Mouse (Mus musculus): ENCODE data around the gene Caprin2.

Gene Caprin2

GRCm38 (mm10) chr6:148838460-148838859 lies 57.6 kb downstream of the Caprin2 start:
- no peak for DNase-seq (ENCODE audit: low spot score)

- DNase-seq (ENCODE audit: low spot score): no peak
Measured at GRCm38 (mm10) chr6:148831728-148832121, 64.3 kb downstream of the Caprin2 start.

GRCm38 (mm10) chr6:148830748-148831727 lies 65.0 kb downstream of the Caprin2 start, which contains the start of gene Ipo8:
TSS of gene Ipo8 (minus strand) at chr6:148831467.
- peak; percentile 94 for DNase-seq (ENCODE audit: low spot score)

GRCm38 (mm10) chr6:148830355-148830747 lies 65.7 kb downstream of the Caprin2 start:
- DNase-seq (ENCODE audit: low spot score): no peak

- no peak for DNase-seq (ENCODE audit: low spot score)
Measured at GRCm38 (mm10) chr6:148826119-148826518, 69.9 kb downstream of the Caprin2 start.

GRCm38 (mm10) chr6:148818624-148819343 lies 77.3 kb downstream of the Caprin2 start:
- DNase-seq (ENCODE audit: low spot score): no peak

- no peak for DNase-seq (ENCODE audit: low spot score)
Measured at GRCm38 (mm10) chr6:148816751-148817150, 79.3 kb downstream of the Caprin2 start.

- DNase-seq (ENCODE audit: low spot score): no peak
Measured at GRCm38 (mm10) chr6:148811117-148811516, 84.9 kb downstream of the Caprin2 start.

GRCm38 (mm10) chr6:148799773-148800172 lies 96.3 kb downstream of the Caprin2 start:
- no peak for DNase-seq (ENCODE audit: low spot score)

- no peak for DNase-seq (ENCODE audit: low spot score)
Measured at GRCm38 (mm10) chr6:148795145-148795544, 100.9 kb downstream of the Caprin2 start.
